In the genomic region with DNA sequence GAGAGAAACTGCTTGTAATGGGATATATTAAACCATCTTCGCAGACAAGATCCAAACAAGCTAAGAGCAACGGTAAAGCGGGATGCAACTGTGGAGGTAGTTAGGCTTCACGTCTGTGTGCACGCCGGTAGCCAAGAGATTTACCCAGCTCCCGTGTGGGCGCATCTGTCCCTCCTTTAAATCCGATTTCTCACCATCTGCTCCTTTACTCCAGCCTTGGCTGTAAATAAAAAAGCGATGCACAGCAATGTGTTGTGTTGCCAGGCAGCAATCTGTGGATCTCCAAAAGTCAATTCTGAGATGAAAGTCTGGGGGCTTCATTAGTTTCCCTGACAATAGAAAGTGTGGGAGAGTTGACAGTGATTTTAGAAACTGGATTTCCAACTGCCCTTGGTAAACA, we compare ENCODE assay signal across 8 mouse cellular contexts. TPM values are rescaled to one million over a fixed set of nuclear protein-coding genes. Genes with fewer than 3 reads are reported as not detected.
A peak's percentile ranks its signal among the peaks of the same experiment; 100 is the strongest.
DNase-seq lines count a peak whose midpoint lies in the region; ATAC-seq and TF ChIP-seq lines count a peak whose summit lies in the region.

No protein-coding gene starts in this region.

- no peaks in the 10 kb centered on the region for H3K9me3 ChIP-seq in kidney, postnatal 0 days (replicated peaks; ENCODE audit: low read length)
- no peaks in the 10 kb centered on the region for H3K9me3 ChIP-seq in limb, embryonic 12.5 days
- H3K9me3 ChIP-seq in intestine, postnatal 0 days (ENCODE audit: control insufficient read depth), result no peaks in the 10 kb centered on the region

- no peak overlapping the region for H3K4me2 ChIP-seq in kidney, postnatal 0 days (ENCODE audit: low read length)
- no peak overlapping the region for H3K4me2 ChIP-seq in limb, embryonic 12.5 days
- H3K4me2 ChIP-seq in intestine, postnatal 0 days (replicated peaks; ENCODE audit: low read depth), result no peak overlapping the region

- no peak overlapping the region for H3K4me3 ChIP-seq in kidney, postnatal 0 days (replicated peaks; ENCODE audit: low read depth, low read length)
- H3K4me3 ChIP-seq in limb, embryonic 12.5 days (replicated peaks), result no peak overlapping the region
- H3K4me3 ChIP-seq in intestine, postnatal 0 days (ENCODE audit: low read depth, low read length), result no peak overlapping the region

- no peak for TF ChIP-seq CTCF in kidney, postnatal 0 days (IDR thresholded peaks at IDR 0.05; ENCODE audit: low read depth)
- no peak for TF ChIP-seq CTCF in intestine, postnatal 0 days (IDR thresholded peaks at IDR 0.05; ENCODE audit: low read depth)

- no peak overlapping the region for H3K9ac ChIP-seq in kidney, postnatal 0 days (ENCODE audit: low read depth, low read length)
- H3K9ac ChIP-seq in limb, embryonic 12.5 days (replicated peaks), result no peak overlapping the region
- H3K9ac ChIP-seq in intestine, postnatal 0 days (ENCODE audit: low read depth, low read length), result no peak overlapping the region

- ATAC-seq in kidney, postnatal 0 days (replicated peaks; ENCODE audit: low FRiP score, low read depth), result no peak
- no peak for ATAC-seq in limb, embryonic 12.5 days (ENCODE audit: insufficient number of reproducible peaks, insufficient read depth, low FRiP score, low TSS enrichment, low read depth)
- no peak for ATAC-seq in megakaryocyte-erythroid progenitor cell, adult 5-6 weeks (replicated peaks; ENCODE audit: low FRiP score, low TSS enrichment, poor library complexity, severe bottlenecking)
- no peak for ATAC-seq in intestine, postnatal 0 days

- no peak for DNase-seq in kidney, postnatal 0 days (ENCODE audit: low spot score)
- DNase-seq in kidney, postnatal 14 days, result no peak
- peak; percentile 52 to 76 for DNase-seq in frontal cortex, adult 2 months (ENCODE audit: extremely low spot score in 1 of 2, low spot score in 1 of 2)
- DNase-seq in right cerebral cortex, postnatal 4 days, result peak; percentile 20
- DNase-seq in ovary, postnatal 10 days (ENCODE audit: low spot score), result no peak

- no peaks in the 10 kb centered on the region for H3K4me1 ChIP-seq in kidney, postnatal 0 days (replicated peaks; ENCODE audit: insufficient read depth, low read length)
- peaks cover 20% of the 10 kb centered on the region for H3K4me1 ChIP-seq in limb, embryonic 12.5 days (replicated peaks)
- H3K4me1 ChIP-seq in intestine, postnatal 0 days (replicated peaks; ENCODE audit: control insufficient read depth, insufficient read depth, low read length), result 0 out of 2 replicates have a peak, but pooled peaks cover 6% of the 10 kb centered on the region

- H3K36me3 ChIP-seq in kidney, postnatal 0 days (ENCODE audit: insufficient read depth, low read length), result no peaks in the 10 kb centered on the region
- no peaks in the 10 kb centered on the region for H3K36me3 ChIP-seq in limb, embryonic 12.5 days
- H3K36me3 ChIP-seq in intestine, postnatal 0 days (ENCODE audit: control insufficient read depth, insufficient read depth), result no peaks in the 10 kb centered on the region

- peak overlapping the region; percentile 37; the same call in 1 of the 2 replicates for H3K27ac ChIP-seq in kidney, postnatal 0 days
- 0 out of 2 replicates have a peak overlapping the region, but pooled peaks have one; percentile 54 for H3K27ac ChIP-seq in limb, embryonic 12.5 days
- H3K27ac ChIP-seq in intestine, postnatal 0 days (ENCODE audit: low read depth, low read length), result no peak overlapping the region

- 67% methylated on average over 10 of the region's 10 CpGs for WGBS in kidney, postnatal 0 days
- WGBS in limb, embryonic 12.5 days, result 85% methylated on average over 10 of the region's 10 CpGs
- WGBS in intestine, postnatal 0 days, result 88% methylated on average over 10 of the region's 10 CpGs

- no peaks in the 10 kb centered on the region for H3K27me3 ChIP-seq in kidney, postnatal 0 days (ENCODE audit: insufficient read depth, low read length)
- H3K27me3 ChIP-seq in limb, embryonic 12.5 days, result no peaks in the 10 kb centered on the region
- H3K27me3 ChIP-seq in intestine, postnatal 0 days (replicated peaks; ENCODE audit: control insufficient read depth, insufficient read depth, low read length), result no peaks in the 10 kb centered on the region

RNA-seq across cellular contexts. Expression of a gene that starts 57.6 kb away (rescaled TPM):
- 47.2 and 53.2 TPM in 2 replicates for polyA plus RNA-seq in kidney, postnatal 0 days (2015; fragmentation: Nextera tagmentation; extraction: Ambion mirVana)
- polyA plus RNA-seq in frontal cortex, adult 2 months (2012; rRNA removed), result 32.5 and 35.4 TPM in 2 replicates
- 76.9 and 83.1 TPM in 2 replicates for polyA plus RNA-seq in limb, embryonic 12.5 days (2016; fragmentation: Nextera tagmentation; extraction: Ambion mirVana)
- total RNA-seq in megakaryocyte-erythroid progenitor cell, adult 5-6 weeks (2014; fragmentation: Nextera tagmentation), result 11.3 and 22.4 TPM in 2 replicates
- 12.7 and 28.2 TPM in 2 replicates for total RNA-seq in megakaryocyte-erythroid progenitor cell, adult 5-6 weeks (2017)
- 34.1 and 35.5 TPM in 2 replicates for polyA plus RNA-seq in intestine, postnatal 0 days (2015; fragmentation: Nextera tagmentation; extraction: Ambion mirVana)

Comparison
In these comparisons a context has a peak if more than half of its experiments do, and no peak if none do; other contexts are left out.
1. DNase-seq: peak in frontal cortex, adult 2 months (2 of 2) and right cerebral cortex, postnatal 4 days (single experiment); none in kidney, postnatal 0 days (single experiment), kidney, postnatal 14 days (single experiment) and ovary, postnatal 10 days (single experiment).